Mouse (Mus musculus) kidney, postnatal 14 days (tissue): Measurements from ENCODE around the gene Gm17584.
"Not testable (repeated sequence)": the region's sequence is repeated elsewhere in the genome, so short reads cannot be mapped to it uniquely, and the experiment has no call there.

Experiments used
- DNase-seq: peaks from one replicate; pipeline ENCODE4 v3.0.0; 2022; ENCODE audit warnings: mixed read lengths

The Gm17584 gene

DNA sequence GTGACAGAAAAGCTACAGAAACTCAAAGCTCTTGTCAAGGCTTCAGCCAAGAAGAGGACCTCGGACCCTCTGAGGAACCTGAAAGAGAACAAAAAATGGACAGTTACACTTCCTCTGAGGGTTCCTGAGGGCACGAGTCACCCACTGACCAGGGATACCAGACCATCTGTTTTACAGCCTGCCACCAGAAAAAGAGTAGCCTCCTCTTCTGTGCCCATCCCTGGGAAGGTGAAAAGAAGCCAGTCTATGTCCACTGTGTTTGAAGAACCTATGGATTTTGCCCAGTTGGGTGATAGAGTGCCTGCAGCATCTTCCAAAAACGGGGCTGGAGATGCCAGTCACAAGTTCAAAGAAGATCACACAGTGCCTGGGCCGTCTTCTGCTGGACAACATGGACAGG is at the start of gene Gm17584:
Gm17584 (plus strand) TSS at position 301 of the 400 bp plus-strand sequence.
- DNase-seq = not testable (repeated sequence)
